Mouse (Mus musculus): ENCODE measurements around the gene 1700056E22Rik. TPM values are rescaled to one million over a fixed set of nuclear protein-coding genes. Genes with fewer than 3 reads are reported as not detected.

Gene 1700056E22Rik
- polyA plus RNA-seq, 2 experiments, result 0.27 to 0.51 TPM

DNA sequence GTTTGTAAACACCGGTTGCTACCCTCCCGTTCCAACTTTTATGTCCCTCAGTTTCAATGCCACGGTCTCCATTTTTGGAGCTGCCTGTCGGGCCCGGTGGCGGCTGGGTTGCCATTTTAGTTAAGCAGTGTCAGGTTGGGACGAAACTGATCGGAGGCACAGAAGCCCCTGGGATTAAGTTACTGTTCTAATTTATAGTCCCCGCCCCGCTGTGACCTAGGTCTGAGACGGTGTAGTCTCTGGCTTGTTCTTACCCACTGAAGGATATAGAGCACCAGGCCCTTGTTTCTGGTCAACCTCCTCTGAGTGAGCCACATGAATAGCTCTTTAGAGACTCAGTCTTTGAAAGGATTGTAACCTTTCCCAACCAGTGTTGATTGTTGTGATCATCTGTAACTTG is 6.1 kb upstream of the 1700056E22Rik start:
- H3K4me3 ChIP-seq (ENCODE audit: insufficient read depth in 1 of 2, low read depth in 2 of 2, low read length in 2 of 2), result no peak overlapping the region
- ATAC-seq (ENCODE audit: insufficient read depth) (no peak), DNase-seq (ENCODE audit: low read depth in 3 of 3, low spot score in 3 of 3) (no peak)
- H3K4me2 ChIP-seq (ENCODE audit: low read depth), result no peak overlapping the region
- WGBS (ENCODE audit: insufficient replicate concordance), result 82% methylated on average over 11 of the region's 11 CpGs
- TF ChIP-seq CTCF (IDR thresholded peaks at IDR 0.05; ENCODE audit: low read depth), result no peak
- TF ChIP-seq EP300 (IDR thresholded peaks at IDR 0.05; ENCODE audit: low read depth), result no peak
- H3K4me1 ChIP-seq (replicated peaks; ENCODE audit: control insufficient read depth in 2 of 2, insufficient read depth in 2 of 2, low read length in 1 of 2), result peaks cover 0 to 15% of the 10 kb centered on the region in 2 experiments; a peak in 2 of 4 replicates
- H3K27me3 ChIP-seq (ENCODE audit: control insufficient read depth, insufficient read depth, low read length), result no peaks in the 10 kb centered on the region
- H3K36me3 ChIP-seq (replicated peaks; ENCODE audit: control insufficient read depth, insufficient read depth, low read depth), result no peaks in the 10 kb centered on the region
- no peaks in the 10 kb centered on the region for H3K9me3 ChIP-seq (ENCODE audit: control insufficient read depth, low read length)
- no peak overlapping the region for H3K27ac ChIP-seq
- no peak overlapping the region for H3K9ac ChIP-seq (replicated peaks)

DNA sequence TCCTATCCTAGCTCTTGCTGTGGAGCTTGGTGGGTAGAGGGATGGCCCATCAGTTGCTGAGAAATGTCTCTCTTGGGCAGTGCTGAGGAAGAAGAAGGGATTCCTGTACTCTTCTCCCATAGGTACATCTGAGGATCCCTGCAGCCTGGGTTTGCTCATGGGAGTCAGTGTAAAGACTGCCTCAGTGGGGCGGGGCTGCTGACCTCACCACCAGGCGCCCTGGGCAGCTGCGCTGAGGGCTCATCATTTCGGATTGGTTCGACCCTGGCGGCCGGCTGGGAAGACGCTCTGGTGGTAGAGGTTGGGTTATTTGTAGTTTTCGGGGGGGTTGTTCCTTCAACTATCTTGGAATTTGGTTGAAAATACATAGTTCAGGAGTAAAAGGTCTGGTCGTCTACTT is 5.2 kb upstream of the 1700056E22Rik start:
- Histone ChIP-seq H3K9me3 (ENCODE audit: control insufficient read depth, low read length) (no peaks in the 10 kb centered on the region), H3K9ac (replicated peaks) (no peak overlapping the region), H3K27me3 (ENCODE audit: control insufficient read depth, insufficient read depth, low read length) (no peaks in the 10 kb centered on the region), H3K36me3 (replicated peaks; ENCODE audit: control insufficient read depth, insufficient read depth, low read depth) (no peaks in the 10 kb centered on the region), H3K4me1 (replicated peaks; ENCODE audit: control insufficient read depth in 2 of 2, insufficient read depth in 2 of 2, low read length in 1 of 2) (peaks cover 0 to 20% of the 10 kb centered on the region in 2 experiments; a peak in 2 of 4 replicates), H3K4me2 (ENCODE audit: low read depth) (no peak overlapping the region), H3K4me3 (ENCODE audit: insufficient read depth in 1 of 2, low read depth in 2 of 2, low read length in 2 of 2) (no peak overlapping the region), H3K27ac (no peak overlapping the region)
- no peak for ATAC-seq (ENCODE audit: insufficient read depth)
- WGBS (ENCODE audit: insufficient replicate concordance), result 81% methylated on average over 10 of the region's 10 CpGs
- DNase-seq (ENCODE audit: low read depth in 3 of 3, low spot score in 3 of 3), result no peak
- no peak for TF ChIP-seq CTCF (IDR thresholded peaks at IDR 0.05; ENCODE audit: low read depth)
- TF ChIP-seq EP300 (IDR thresholded peaks at IDR 0.05; ENCODE audit: low read depth), result no peak

- Histone ChIP-seq H3K4me2 (ENCODE audit: low read depth) (no peak overlapping the region), H3K27me3 (ENCODE audit: control insufficient read depth, insufficient read depth, low read length) (no peaks in the 10 kb centered on the region), H3K9me3 (ENCODE audit: control insufficient read depth, low read length) (no peaks in the 10 kb centered on the region), H3K9ac (replicated peaks) (no peak overlapping the region), H3K27ac (no peak overlapping the region), H3K4me3 (ENCODE audit: insufficient read depth in 1 of 2, low read depth in 2 of 2, low read length in 2 of 2) (no peak overlapping the region), H3K4me1 (replicated peaks; ENCODE audit: control insufficient read depth in 2 of 2, insufficient read depth in 2 of 2, low read length in 1 of 2) (peaks cover 2 to 20% of the 10 kb centered on the region in 2 experiments), H3K36me3 (replicated peaks; ENCODE audit: control insufficient read depth, insufficient read depth, low read depth) (no peaks in the 10 kb centered on the region)
- ATAC-seq (ENCODE audit: insufficient read depth) (no peak), DNase-seq (ENCODE audit: low read depth in 3 of 3, low spot score in 3 of 3) (no peak)
- TF ChIP-seq CTCF (IDR thresholded peaks at IDR 0.05; ENCODE audit: low read depth), result no peak
- TF ChIP-seq EP300 (IDR thresholded peaks at IDR 0.05; ENCODE audit: low read depth), result no peak
- 66% methylated on average over 4 of the region's 4 CpGs for WGBS (ENCODE audit: insufficient replicate concordance)
Measured at GRCm38 (mm10) chr1:184037802-184038201, 3.7 kb upstream of the 1700056E22Rik start.

DNA sequence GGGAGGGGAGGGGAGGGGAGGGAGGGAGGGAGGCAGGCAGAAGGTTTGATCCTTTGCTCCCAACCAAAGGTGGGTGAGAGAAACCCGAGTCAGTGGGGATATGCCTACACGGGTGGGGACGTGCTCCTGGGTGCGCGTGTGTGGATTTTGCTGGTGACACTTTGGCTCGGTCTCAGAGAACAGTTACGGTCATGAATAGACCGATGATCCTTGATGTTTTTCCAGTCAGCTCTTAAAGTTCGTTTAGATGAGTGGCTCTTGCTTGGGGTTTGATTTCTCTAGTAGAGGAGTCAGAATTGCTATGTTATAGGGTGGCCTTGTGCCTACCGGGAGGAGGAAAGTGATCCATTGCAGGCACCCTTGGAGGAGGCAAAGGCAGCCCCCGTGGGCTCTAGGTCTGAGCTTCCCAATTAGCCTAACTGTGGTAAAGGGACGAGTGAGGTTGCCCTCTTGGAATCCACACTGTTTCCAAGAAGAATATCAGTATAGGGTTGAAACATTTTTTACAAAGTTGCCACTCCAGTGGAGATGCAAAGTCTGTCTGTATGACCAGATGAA is 1.3 kb upstream of the 1700056E22Rik start:
- H3K4me1 ChIP-seq (replicated peaks; ENCODE audit: control insufficient read depth in 2 of 2, insufficient read depth in 2 of 2, low read length in 1 of 2), result peaks cover 5 to 15% of the 10 kb centered on the region in 2 experiments
- no peaks in the 10 kb centered on the region for H3K36me3 ChIP-seq (replicated peaks; ENCODE audit: control insufficient read depth, insufficient read depth, low read depth)
- TF ChIP-seq EP300 (IDR thresholded peaks at IDR 0.05; ENCODE audit: low read depth) (no peak), CTCF (IDR thresholded peaks at IDR 0.05; ENCODE audit: low read depth) (no peak)
- DNase-seq (ENCODE audit: low read depth in 3 of 3, low spot score in 3 of 3), result no peak
- peak overlapping the region; percentile 96 for H3K4me2 ChIP-seq (ENCODE audit: low read depth)
- WGBS (ENCODE audit: insufficient replicate concordance), result 20% methylated on average over 12 of the region's 12 CpGs
- H3K4me3 ChIP-seq (ENCODE audit: insufficient read depth in 1 of 2, low read depth in 2 of 2, low read length in 2 of 2), result peak overlapping the region; percentile 32 to 55; a peak in 3 of 4 replicates
- no peaks in the 10 kb centered on the region for H3K9me3 ChIP-seq (ENCODE audit: control insufficient read depth, low read length)
- H3K27ac ChIP-seq, result no peak overlapping the region
- H3K9ac ChIP-seq (replicated peaks), result peak overlapping the region; percentile 3; the same call in 1 of the 2 replicates
- no peak for ATAC-seq (ENCODE audit: insufficient read depth)
- no peaks in the 10 kb centered on the region for H3K27me3 ChIP-seq (ENCODE audit: control insufficient read depth, insufficient read depth, low read length)

GRCm38 (mm10) chr1:184034741-184035181 is 660 bp upstream of the 1700056E22Rik start:
- H3K27me3 ChIP-seq (ENCODE audit: control insufficient read depth, insufficient read depth, low read length), result no peaks in the 10 kb centered on the region

More at GRCm38 (mm10) chr1:184034741-184035181, 660 bp upstream of the 1700056E22Rik start:
- Histone ChIP-seq H3K4me1 (replicated peaks; ENCODE audit: control insufficient read depth in 2 of 2, insufficient read depth in 2 of 2, low read length in 1 of 2) (peaks cover 5 to 15% of the 10 kb centered on the region in 2 experiments), H3K4me2 (ENCODE audit: low read depth) (peak overlapping the region; percentile 96), H3K36me3 (replicated peaks; ENCODE audit: control insufficient read depth, insufficient read depth, low read depth) (no peaks in the 10 kb centered on the region), H3K9me3 (ENCODE audit: control insufficient read depth, low read length) (no peaks in the 10 kb centered on the region), H3K9ac (replicated peaks) (peak overlapping the region; percentile 72), H3K27ac (no peak overlapping the region), H3K4me3 (ENCODE audit: insufficient read depth in 1 of 2, low read depth in 2 of 2, low read length in 2 of 2) (peak overlapping the region; percentile 85 to 95)
- peak in 1 of 3 experiments; percentile 23 for DNase-seq (ENCODE audit: low read depth in 3 of 3, low spot score in 3 of 3)
- no peak for ATAC-seq (ENCODE audit: insufficient read depth)
- TF ChIP-seq CTCF (IDR thresholded peaks at IDR 0.05; ENCODE audit: low read depth) (no peak), EP300 (IDR thresholded peaks at IDR 0.05; ENCODE audit: low read depth) (no peak)
- WGBS (ENCODE audit: insufficient replicate concordance), result 0% methylated on average over 12 of the region's 12 CpGs
